Mouse (Mus musculus): Measurements from ENCODE around the gene Zyx. TPM values are rescaled to one million over a fixed set of nuclear protein-coding genes. Genes with fewer than 3 reads are reported as not detected.
A peak's percentile ranks its signal among the peaks of the same experiment; 100 is the strongest.

Gene Zyx
- polyA plus RNA-seq, 1 experiment from 2014 or later: 86.1 TPM

DNA sequence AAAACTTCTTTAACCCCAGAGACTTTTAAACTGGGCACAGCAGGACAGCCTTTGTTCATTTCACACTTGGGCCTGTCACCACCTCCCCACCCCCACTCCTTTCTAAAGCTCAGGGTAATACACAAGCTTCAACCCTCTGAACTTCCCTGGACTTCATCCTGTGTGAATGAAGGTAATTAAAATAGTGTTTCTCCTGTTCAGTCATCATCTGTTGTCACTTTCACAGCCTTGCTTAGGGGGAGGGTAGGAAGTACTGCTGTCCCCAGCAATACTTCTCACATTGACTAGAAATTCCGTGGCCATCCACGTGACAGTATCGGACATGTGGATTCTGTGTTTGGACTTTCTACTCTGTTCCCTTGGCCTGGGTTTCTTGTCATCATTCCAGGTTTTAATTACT, 20.4 kb downstream of the Zyx start:
- no peaks in the 10 kb centered on the region for H3K36me3 ChIP-seq (ENCODE audit: control insufficient read depth, insufficient read depth, low read length)
- 2% methylated on average over 3 of the region's 3 CpGs for WGBS
- H3K9ac ChIP-seq (ENCODE audit: low read length): no peak overlapping the region
- ATAC-seq (replicated peaks; ENCODE audit: low FRiP score): peak; percentile 51
- no peak overlapping the region for H3K27ac ChIP-seq (ENCODE audit: low read depth, low read length)
- H3K9me3 ChIP-seq (ENCODE audit: control insufficient read depth, low read length): no peaks in the 10 kb centered on the region
- no peak for DNase-seq (ENCODE audit: low spot score)
- H3K4me3 ChIP-seq (ENCODE audit: low read depth, low read length): no peak overlapping the region
- H3K27me3 ChIP-seq (ENCODE audit: control insufficient read depth, insufficient read depth, low read length): peaks cover 11% of the 10 kb centered on the region; the same call in 1 of the 2 replicates
- H3K4me2 ChIP-seq (ENCODE audit: low read depth, low read length, severe bottlenecking): no peak overlapping the region
- no peaks in the 10 kb centered on the region; the same call in 1 of the 2 replicates for H3K4me1 ChIP-seq (replicated peaks; ENCODE audit: control insufficient read depth, insufficient read depth, low read length)

DNA sequence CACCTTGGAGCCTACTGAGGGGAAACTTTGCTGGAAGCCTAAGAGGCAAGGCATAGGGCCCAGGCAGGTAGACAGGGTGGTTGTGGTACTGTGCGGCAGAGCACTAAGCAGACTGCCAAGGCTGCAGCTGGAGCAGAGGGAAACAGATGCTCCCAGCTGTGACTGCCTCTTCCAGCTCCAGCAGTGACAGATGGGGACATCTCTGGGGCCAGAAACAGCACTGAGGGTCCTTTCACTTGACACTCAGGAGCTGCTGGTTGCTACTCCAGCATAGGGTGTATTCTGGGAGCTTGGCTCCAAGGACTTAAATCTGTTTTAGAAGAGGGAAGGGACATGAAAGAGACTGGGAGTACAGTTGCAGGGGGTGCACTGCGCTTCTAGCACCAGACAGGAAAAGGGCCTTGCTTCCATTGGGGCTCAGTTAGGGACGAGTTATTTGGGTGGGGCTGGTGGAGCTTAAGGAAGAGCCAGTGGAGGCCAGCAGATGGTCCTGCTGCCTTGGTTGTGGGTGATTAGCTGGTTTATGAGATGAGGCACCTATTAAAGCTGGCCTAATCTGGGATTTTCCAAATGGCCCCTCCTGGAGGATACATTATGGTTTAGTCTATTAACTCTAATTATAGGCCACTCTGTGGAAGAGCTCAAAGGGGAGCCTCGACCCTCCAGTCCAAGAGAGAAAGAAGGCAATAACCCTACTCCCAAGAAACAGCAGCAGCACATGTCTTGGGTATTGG, 21.4 kb downstream of the Zyx start:
- Histone ChIP-seq H3K36me3 (ENCODE audit: control insufficient read depth, insufficient read depth, low read length) (no peaks in the 10 kb centered on the region), H3K27ac (ENCODE audit: low read depth, low read length) (no peak overlapping the region), H3K9me3 (ENCODE audit: control insufficient read depth, low read length) (no peaks in the 10 kb centered on the region), H3K4me1 (replicated peaks; ENCODE audit: control insufficient read depth, insufficient read depth, low read length) (no peaks in the 10 kb centered on the region; the same call in 1 of the 2 replicates), H3K27me3 (ENCODE audit: control insufficient read depth, insufficient read depth, low read length) (peaks cover 11% of the 10 kb centered on the region; the same call in 1 of the 2 replicates), H3K4me2 (ENCODE audit: low read depth, low read length, severe bottlenecking) (no peak overlapping the region), H3K9ac (ENCODE audit: low read length) (no peak overlapping the region), H3K4me3 (ENCODE audit: low read depth, low read length) (no peak overlapping the region)
- DNase-seq (ENCODE audit: low spot score) (no peak), ATAC-seq (replicated peaks; ENCODE audit: low FRiP score) (no peak)
- WGBS: 31% methylated on average over 4 of the region's 4 CpGs

DNA sequence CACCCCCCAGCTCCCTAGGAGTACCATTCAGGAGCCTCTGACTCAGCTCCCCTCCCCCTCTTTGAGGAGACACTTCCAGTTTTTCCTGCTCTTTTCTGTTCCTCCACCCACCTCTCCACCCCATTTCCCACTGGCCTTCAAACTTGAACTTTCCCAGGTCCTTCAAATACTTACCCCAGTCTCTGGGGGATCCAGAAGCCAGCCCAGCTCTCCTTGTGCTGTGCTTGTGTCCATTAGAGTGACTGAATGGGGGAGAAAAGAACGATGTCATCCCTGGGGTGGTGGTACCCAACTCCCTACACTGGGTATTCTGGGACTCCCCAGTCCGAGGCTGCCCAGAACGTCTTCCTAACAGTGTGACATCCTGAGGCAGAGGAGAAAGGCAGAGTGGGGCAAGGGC, 22.6 kb downstream of the Zyx start:
- no peaks in the 10 kb centered on the region for H3K9me3 ChIP-seq (ENCODE audit: control insufficient read depth, low read length)
- H3K27me3 ChIP-seq (ENCODE audit: control insufficient read depth, insufficient read depth, low read length): peaks cover 11% of the 10 kb centered on the region; the same call in 1 of the 2 replicates
- H3K4me3 ChIP-seq (ENCODE audit: low read depth, low read length): no peak overlapping the region
- no peak overlapping the region for H3K4me2 ChIP-seq (ENCODE audit: low read depth, low read length, severe bottlenecking)
- ATAC-seq (replicated peaks; ENCODE audit: low FRiP score): peak; percentile 1; the same call in 1 of the 2 replicates
- H3K4me1 ChIP-seq (replicated peaks; ENCODE audit: control insufficient read depth, insufficient read depth, low read length): no peaks in the 10 kb centered on the region; the same call in 1 of the 2 replicates
- H3K9ac ChIP-seq (ENCODE audit: low read length): no peak overlapping the region
- no peak overlapping the region for H3K27ac ChIP-seq (ENCODE audit: low read depth, low read length)
- no peak for DNase-seq (ENCODE audit: low spot score)
- 6% methylated on average over 3 of the region's 3 CpGs for WGBS
- no peaks in the 10 kb centered on the region for H3K36me3 ChIP-seq (ENCODE audit: control insufficient read depth, insufficient read depth, low read length)

DNA sequence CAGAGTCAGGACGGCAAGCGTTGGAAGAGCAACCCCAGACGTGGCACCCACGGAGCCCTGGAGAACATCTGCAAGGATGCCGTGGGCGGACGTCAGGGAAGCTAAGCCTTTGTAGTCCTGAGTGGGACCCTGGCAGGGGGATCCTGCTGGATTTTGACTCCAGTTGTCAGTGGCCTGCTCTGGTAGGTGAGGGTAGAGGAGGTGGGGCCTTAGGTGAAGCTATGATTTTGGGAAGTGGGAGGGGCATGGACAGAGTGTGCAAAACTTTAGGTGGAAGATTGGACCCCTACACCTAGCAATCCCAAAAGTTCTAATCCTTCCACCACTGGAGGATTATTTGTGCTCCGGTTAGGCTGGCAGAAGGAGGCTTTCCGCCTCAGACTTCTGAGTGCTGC, 23.0 kb downstream of the Zyx start:
- Histone ChIP-seq H3K4me2 (ENCODE audit: low read depth, low read length, severe bottlenecking) (peak overlapping the region; percentile 92; the same call in 1 of the 2 replicates), H3K9ac (ENCODE audit: low read length) (no peak overlapping the region), H3K36me3 (ENCODE audit: control insufficient read depth, insufficient read depth, low read length) (no peaks in the 10 kb centered on the region), H3K9me3 (ENCODE audit: control insufficient read depth, low read length) (no peaks in the 10 kb centered on the region), H3K4me3 (ENCODE audit: low read depth, low read length) (0 out of 2 replicates have a peak overlapping the region, but pooled peaks have one; percentile 49), H3K4me1 (replicated peaks; ENCODE audit: control insufficient read depth, insufficient read depth, low read length) (no peaks in the 10 kb centered on the region; the same call in 1 of the 2 replicates), H3K27me3 (ENCODE audit: control insufficient read depth, insufficient read depth, low read length) (peaks cover 11% of the 10 kb centered on the region; the same call in 1 of the 2 replicates), H3K27ac (ENCODE audit: low read depth, low read length) (no peak overlapping the region)
- 13% methylated on average over 9 of the region's 9 CpGs for WGBS
- DNase-seq (ENCODE audit: low spot score): no peak
- peak; percentile 25 for ATAC-seq (replicated peaks; ENCODE audit: low FRiP score)

DNA sequence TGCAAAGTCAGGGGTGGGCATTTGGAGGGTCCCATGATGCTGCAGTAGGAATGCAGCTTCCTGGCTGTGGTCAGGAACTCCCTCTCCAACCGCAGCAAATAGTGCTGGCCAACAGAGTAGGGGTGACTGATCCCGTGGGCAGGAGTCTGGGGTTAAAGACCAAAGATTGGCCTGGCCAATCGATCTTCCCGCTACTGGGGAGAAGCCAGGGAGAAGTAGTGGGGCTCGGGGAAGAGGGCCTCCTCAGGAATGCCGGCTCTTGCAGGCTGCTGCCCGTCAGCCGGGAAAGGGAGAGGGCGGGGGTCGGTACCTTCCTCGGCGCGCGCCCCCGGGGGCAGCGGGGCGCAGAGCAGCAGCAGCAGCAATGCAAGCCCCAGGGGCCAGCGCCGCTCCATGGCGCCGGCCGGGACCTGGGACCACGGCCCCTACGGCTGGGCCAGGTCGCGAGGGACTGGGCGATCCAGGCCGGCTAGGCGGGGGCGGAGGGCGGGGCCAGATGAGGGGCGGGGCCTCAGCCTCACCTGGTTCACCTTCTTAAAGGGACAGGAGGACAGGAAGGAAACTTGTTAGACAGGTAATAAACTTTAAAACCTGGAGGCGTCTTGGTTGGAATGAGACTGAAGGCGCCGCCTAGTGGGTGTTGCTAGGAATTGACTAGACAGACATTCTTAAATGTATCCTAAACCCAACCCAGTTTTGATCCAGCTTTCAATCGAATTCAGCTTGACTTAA, 23.6 kb downstream of the Zyx start, which contains the start of gene Epha1:
Gene Epha1, minus strand, starts transcription at position 453 of the 732 bp plus-strand sequence.
- Histone ChIP-seq H3K9ac (ENCODE audit: low read length) (peak within 1 kb of the TSS; percentile 43), H3K27me3 (ENCODE audit: control insufficient read depth, insufficient read depth, low read length) (peaks cover 11% of the 10 kb centered on the region; the same call in 1 of the 2 replicates), H3K27ac (ENCODE audit: low read depth, low read length) (no peak within 1 kb of the TSS), H3K4me1 (replicated peaks; ENCODE audit: control insufficient read depth, insufficient read depth, low read length) (no peaks in the 10 kb centered on the region; the same call in 1 of the 2 replicates), H3K36me3 (ENCODE audit: control insufficient read depth, insufficient read depth, low read length) (no peaks in the 10 kb centered on the region), H3K4me2 (ENCODE audit: low read depth, low read length, severe bottlenecking) (peak within 1 kb of the TSS; percentile 92), H3K4me3 (ENCODE audit: low read depth, low read length) (peak within 1 kb of the TSS; percentile 49), H3K9me3 (ENCODE audit: control insufficient read depth, low read length) (no peaks in the 10 kb centered on the region)
- peak; percentile 73 for ATAC-seq (replicated peaks; ENCODE audit: low FRiP score)
- under 1% methylated on average over 33 of the region's 36 CpGs for WGBS
- DNase-seq (ENCODE audit: low spot score): peak; percentile 80

DNA sequence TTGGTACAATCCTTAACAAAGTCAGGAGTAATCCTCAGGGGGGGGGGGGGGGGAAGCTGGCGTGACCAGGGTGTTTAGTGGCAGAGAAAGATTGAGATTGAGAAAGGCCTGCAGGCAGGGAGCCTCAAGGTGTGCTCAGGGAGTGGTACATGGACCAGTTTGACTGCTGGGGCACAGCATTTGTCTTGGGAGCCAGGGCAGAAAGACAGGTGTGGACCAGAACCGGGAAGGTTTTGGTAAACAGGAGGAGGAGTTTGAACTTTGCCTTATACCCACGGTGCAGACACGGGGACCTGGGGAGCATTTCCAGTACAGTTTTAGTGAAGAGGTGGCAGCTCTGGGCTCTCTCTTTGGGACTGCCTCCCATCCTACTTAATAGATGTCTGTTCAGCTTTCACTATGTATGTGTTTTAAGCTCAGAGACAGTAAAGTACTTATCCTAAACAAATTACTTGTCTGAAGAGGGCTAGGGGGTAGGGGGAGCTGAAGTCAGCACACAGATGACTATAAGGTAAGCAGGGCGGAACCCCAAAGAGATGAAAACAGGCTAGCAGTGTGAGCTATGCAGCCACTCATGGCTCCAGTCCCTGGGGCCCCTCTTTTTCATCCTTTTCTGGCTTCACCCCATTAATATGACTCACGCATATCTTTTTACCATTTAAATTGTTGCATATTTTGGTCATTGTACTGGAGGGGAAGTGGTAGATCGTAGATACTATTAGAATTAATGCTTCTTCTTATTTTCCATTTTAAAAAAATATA, 24.4 kb downstream of the Zyx start:
- DNase-seq (ENCODE audit: low spot score) (no peak), ATAC-seq (replicated peaks; ENCODE audit: low FRiP score) (0 out of 2 replicates have a peak, but pooled peaks have one; percentile 1)
- peak overlapping the region; percentile 49; the same call in 1 of the 2 replicates for H3K4me3 ChIP-seq (ENCODE audit: low read depth, low read length)
- no peaks in the 10 kb centered on the region; the same call in 1 of the 2 replicates for H3K4me1 ChIP-seq (replicated peaks; ENCODE audit: control insufficient read depth, insufficient read depth, low read length)
- H3K36me3 ChIP-seq (ENCODE audit: control insufficient read depth, insufficient read depth, low read length): no peaks in the 10 kb centered on the region
- H3K9ac ChIP-seq (ENCODE audit: low read length): no peak overlapping the region
- peaks cover 11% of the 10 kb centered on the region; the same call in 1 of the 2 replicates for H3K27me3 ChIP-seq (ENCODE audit: control insufficient read depth, insufficient read depth, low read length)
- peak overlapping the region; percentile 92 for H3K4me2 ChIP-seq (ENCODE audit: low read depth, low read length, severe bottlenecking)
- no peak overlapping the region for H3K27ac ChIP-seq (ENCODE audit: low read depth, low read length)
- no peaks in the 10 kb centered on the region for H3K9me3 ChIP-seq (ENCODE audit: control insufficient read depth, low read length)
- 39% methylated on average over 7 of the region's 7 CpGs for WGBS

DNA sequence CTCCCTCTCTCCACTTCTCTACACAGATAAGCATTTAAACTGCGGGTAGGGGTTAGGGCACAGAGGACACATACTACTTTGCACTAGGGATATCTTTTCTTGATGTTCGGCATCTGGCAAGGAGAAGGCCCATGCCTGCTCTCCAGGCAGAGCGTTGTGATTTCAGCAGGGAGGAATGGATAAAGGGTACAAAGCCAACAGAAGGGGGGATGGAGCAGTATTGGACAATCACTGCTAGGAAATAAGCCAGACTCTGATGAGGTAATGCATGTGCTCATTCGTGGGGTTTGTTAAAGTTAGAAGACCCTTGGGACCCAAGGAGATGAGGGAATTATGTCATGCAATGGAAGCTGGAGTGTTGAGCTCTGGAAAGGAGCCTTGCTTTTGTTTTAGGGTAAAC, 25.3 kb downstream of the Zyx start:
- H3K27me3 ChIP-seq (ENCODE audit: control insufficient read depth, insufficient read depth, low read length): peaks cover 11% of the 10 kb centered on the region; the same call in 1 of the 2 replicates
- no peaks in the 10 kb centered on the region for H3K36me3 ChIP-seq (ENCODE audit: control insufficient read depth, insufficient read depth, low read length)
- ATAC-seq (replicated peaks; ENCODE audit: low FRiP score) (no peak), DNase-seq (ENCODE audit: low spot score) (no peak)
- no peaks in the 10 kb centered on the region; the same call in 1 of the 2 replicates for H3K4me1 ChIP-seq (replicated peaks; ENCODE audit: control insufficient read depth, insufficient read depth, low read length)
- no peaks in the 10 kb centered on the region for H3K9me3 ChIP-seq (ENCODE audit: control insufficient read depth, low read length)
- no peak overlapping the region for H3K27ac ChIP-seq (ENCODE audit: low read depth, low read length)
- H3K9ac ChIP-seq (ENCODE audit: low read length): no peak overlapping the region
- no peak overlapping the region for H3K4me2 ChIP-seq (ENCODE audit: low read depth, low read length, severe bottlenecking)
- H3K4me3 ChIP-seq (ENCODE audit: low read depth, low read length): no peak overlapping the region
- WGBS: 82% methylated on average over 4 of the region's 4 CpGs

DNA sequence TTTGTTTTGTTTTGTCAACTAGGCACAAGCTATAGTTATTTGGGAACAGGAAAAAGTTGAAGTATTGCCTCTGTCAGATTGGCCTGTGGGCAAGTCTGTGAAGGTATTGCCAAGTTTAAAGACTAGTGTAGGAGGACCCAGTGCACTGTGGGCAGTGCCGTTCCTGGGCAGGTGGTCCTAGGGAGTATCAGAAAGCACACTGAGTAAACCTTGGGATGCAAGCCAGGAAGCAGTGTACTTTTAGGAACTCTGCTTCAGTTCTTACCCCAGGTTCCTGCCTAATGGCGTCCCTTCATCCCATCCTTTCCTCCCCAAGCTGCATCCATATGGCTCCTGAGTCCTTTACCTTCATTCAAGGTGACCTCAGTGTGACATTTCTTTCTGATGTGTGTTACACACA, 25.7 kb downstream of the Zyx start:
- DNase-seq (ENCODE audit: low spot score) (no peak), ATAC-seq (replicated peaks; ENCODE audit: low FRiP score) (no peak)
- Histone ChIP-seq H3K4me1 (replicated peaks; ENCODE audit: control insufficient read depth, insufficient read depth, low read length) (no peaks in the 10 kb centered on the region; the same call in 1 of the 2 replicates), H3K27me3 (ENCODE audit: control insufficient read depth, insufficient read depth, low read length) (peaks cover 11% of the 10 kb centered on the region; the same call in 1 of the 2 replicates), H3K27ac (ENCODE audit: low read depth, low read length) (no peak overlapping the region), H3K9ac (ENCODE audit: low read length) (no peak overlapping the region), H3K9me3 (ENCODE audit: control insufficient read depth, low read length) (no peaks in the 10 kb centered on the region), H3K4me2 (ENCODE audit: low read depth, low read length, severe bottlenecking) (no peak overlapping the region), H3K36me3 (ENCODE audit: control insufficient read depth, insufficient read depth, low read length) (no peaks in the 10 kb centered on the region), H3K4me3 (ENCODE audit: low read depth, low read length) (no peak overlapping the region)
- WGBS: 87% methylated on average over 2 of the region's 2 CpGs

All from forebrain, embryonic 11.5 days (tissue).